Mouse (Mus musculus): ENCODE measurements around the gene Cgas.

The Cgas gene

DNA sequence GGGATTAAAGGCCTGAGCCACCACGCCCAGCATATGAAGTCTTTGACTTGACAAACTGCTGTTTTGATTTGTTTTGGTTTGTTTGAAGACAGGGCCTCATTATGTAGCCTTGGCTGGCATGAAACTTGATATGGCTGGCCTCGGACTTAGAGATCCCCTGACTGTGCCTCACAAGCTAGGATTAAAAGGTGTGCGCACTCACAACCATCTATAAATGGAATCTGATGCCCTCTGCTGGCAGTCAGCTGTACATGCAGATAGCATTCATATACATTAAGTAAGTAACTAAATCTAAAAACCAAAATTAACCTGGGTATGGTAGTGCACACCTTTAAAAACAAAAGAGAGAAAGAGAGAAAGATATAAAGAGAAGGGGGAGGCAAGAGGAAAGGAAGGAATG, 57.1 kb downstream of the Cgas start:
- DNase-seq (ENCODE audit: low read depth, low spot score), result peak; percentile 57

Measured in 3T3-L1 (cell line).